Mouse (Mus musculus) G1E (cell line): ENCODE data around the gene Hrh1.

Experiments used
- CTCF ChIP-seq: IDR thresholded peaks from 2 replicates; pipeline ENCODE4 v1.5.1; 2012; ENCODE audit warnings: low read depth, low read length, inconsistent platforms, mixed read lengths
- GATA1 ChIP-seq: IDR thresholded peaks from 2 replicates; pipeline ENCODE4 v1.6.1; 2012; ENCODE audit warnings: borderline replicate concordance, low read length, inconsistent platforms, mixed read lengths
- GATA2 ChIP-seq: IDR thresholded peaks from 2 replicates; pipeline ENCODE4 v1.6.1; 2012; ENCODE audit warnings: low read depth, low read length, inconsistent platforms, borderline replicate concordance
- POLR2AphosphoS5 ChIP-seq: IDR thresholded peaks from 2 replicates; pipeline ENCODE4 v1.6.1; 2012; ENCODE audit warnings: low read depth, low read length, inconsistent platforms; ENCODE audit not compliant: insufficient replicate concordance
- TAL1 ChIP-seq: conservative IDR thresholded peaks from 2 replicates; pipeline ENCODE4 v1.6.1; 2012; ENCODE audit warnings: low read depth, low read length, inconsistent platforms, mixed read lengths

- TF ChIP-seq CTCF = no peak
- no peak for TF ChIP-seq GATA1
- TF ChIP-seq TAL1 = no peak
- TF ChIP-seq GATA2 = no peak
- no peak for TF ChIP-seq POLR2AphosphoS5
Measured at GRCm38 (mm10) chr6:114478771-114479170, 81.0 kb downstream of the Hrh1 start.
